Mouse (Mus musculus) lung, embryonic 14.5 days (tissue): ENCODE data around the gene Mbnl1. TPM values are rescaled to one million over a fixed set of nuclear protein-coding genes. Genes with fewer than 3 reads are reported as not detected.

Experiments used
- ATAC-seq: fragments of 200-750 bp; cut with Nextera tagmentation; 2 replicates; pipeline ENCODE4 v1.8.0; 2017; ENCODE audit warnings: mild to moderate bottlenecking, moderate TSS enrichment, moderate library complexity; ENCODE audit not compliant: insufficient read depth
- DNase-seq: peaks from one replicate; pipeline ENCODE4 v3.0.0-alpha.2; 2015
- H3K27ac ChIP-seq: fragments of 300-500 bp; sonication (generic); 2 replicates; pipeline ENCODE4 v1.5.1; 2014; ENCODE audit warnings: low read depth, mild to moderate bottlenecking, moderate library complexity
- H3K27me3 ChIP-seq: fragments of 300-500 bp; sonication (generic); 2 replicates; pipeline ENCODE4 v1.6.1; 2014; ENCODE audit warnings: low read length, control low read depth; ENCODE audit not compliant: insufficient read depth
- H3K36me3 ChIP-seq: fragments of 300-500 bp; sonication (generic); 2 replicates; pipeline ENCODE4 v1.6.1; 2014; ENCODE audit warnings: control low read depth; ENCODE audit not compliant: insufficient read depth
- H3K4me1 ChIP-seq: fragments of 300-500 bp; sonication (generic); 2 replicates; pipeline ENCODE4 v1.6.1; 2014; ENCODE audit warnings: antibody characterized with exemption, control low read depth; ENCODE audit not compliant: insufficient read depth
- H3K4me2 ChIP-seq: fragments of 300-500 bp; sonication (generic); 2 replicates; pipeline ENCODE4 v1.6.1; 2014; ENCODE audit warnings: mild to moderate bottlenecking
- H3K4me3 ChIP-seq: fragments of 300-500 bp; sonication (generic); 2 replicates; pipeline ENCODE4 v1.5.1; 2014; ENCODE audit warnings: low read depth, low read length
- H3K9ac ChIP-seq: fragments of 300-500 bp; sonication (generic); 2 replicates; pipeline ENCODE4 v1.6.1; 2014
- H3K9me3 ChIP-seq: fragments of 300-500 bp; sonication (generic); 2 replicates; pipeline ENCODE4 v1.6.1; 2016; ENCODE audit warnings: low read depth, low read length, control low read depth
- CTCF ChIP-seq: IDR thresholded peaks from 2 replicates; pipeline ENCODE4 v1.5.1; 2016; ENCODE audit warnings: antibody characterized with exemption, low read depth
- WGBS: fragments of 180-500 bp; shearing (Covaris S2); extraction: QIAGEN DNeasy Blood & Tissue Kit; methylation state at CpG from one replicate; pipeline ENCODE4 v1.1.7; 2014; 5-methylcytosine and 5-hydroxymethylcytosine counted together
- polyA plus RNA-seq: library from polyadenylated mRNA; unstranded; fragments of >200 nt; fragmentation: Nextera tagmentation; extraction: Ambion mirVana; gene quantifications from 2 replicates; pipeline ENCODE4 v1.2.1, GENCODE M21; 2014

Mbnl1 gene
- polyA plus RNA-seq, 1 experiment from 2014 or later = 201 TPM

GRCm38 (mm10) chr3:60648293-60648692 is 175.7 kb downstream of the Mbnl1 start:
- H3K9ac ChIP-seq = no peak overlapping the region
- H3K27me3 ChIP-seq = no peaks in the 10 kb centered on the region
- no peaks in the 10 kb centered on the region for H3K4me1 ChIP-seq
- H3K9me3 ChIP-seq = no peaks in the 10 kb centered on the region
- TF ChIP-seq CTCF = no peak
- H3K27ac ChIP-seq = no peak overlapping the region
- WGBS = 73% methylated on average over 1 of the region's 1 CpGs
- no peak overlapping the region for H3K4me3 ChIP-seq
- H3K4me2 ChIP-seq = no peak overlapping the region
- ATAC-seq (no peak), DNase-seq (no peak)
- H3K36me3 ChIP-seq = no peaks in the 10 kb centered on the region

GRCm38 (mm10) chr3:60660762-60661161 is 188.1 kb downstream of the Mbnl1 start:
- no peak for TF ChIP-seq CTCF
- WGBS = 94% methylated on average over 2 of the region's 2 CpGs
- ATAC-seq = no peak

More at GRCm38 (mm10) chr3:60660762-60661161, 188.1 kb downstream of the Mbnl1 start:
- no peaks in the 10 kb centered on the region for H3K9me3 ChIP-seq
- no peak overlapping the region for H3K4me2 ChIP-seq
- H3K27me3 ChIP-seq = no peaks in the 10 kb centered on the region
- DNase-seq = no peak
- no peak overlapping the region for H3K9ac ChIP-seq
- H3K4me1 ChIP-seq = no peaks in the 10 kb centered on the region
- no peak overlapping the region for H3K4me3 ChIP-seq
- no peak overlapping the region for H3K27ac ChIP-seq
- no peaks in the 10 kb centered on the region for H3K36me3 ChIP-seq
